Mouse (Mus musculus) cortical plate, adult 2 months (tissue): ENCODE results near the gene Strip2.

Experiments used
- CTCF ChIP-seq: fragments of 200-500 bp; IDR thresholded peaks from 2 replicates; pipeline ENCODE4 v1.5.1; 2011; ENCODE audit warnings: mild to moderate bottlenecking, control low read depth, low read length; ENCODE audit not compliant: insufficient read depth; ENCODE audit errors: extremely low read depth
- POLR2A ChIP-seq: fragments of 200-500 bp; IDR thresholded peaks from 2 replicates; pipeline ENCODE4 v1.6.1; 2011; ENCODE audit warnings: mild to moderate bottlenecking, low read length, control low read depth; ENCODE audit not compliant: insufficient read depth; ENCODE audit errors: extremely low read depth

DNA sequence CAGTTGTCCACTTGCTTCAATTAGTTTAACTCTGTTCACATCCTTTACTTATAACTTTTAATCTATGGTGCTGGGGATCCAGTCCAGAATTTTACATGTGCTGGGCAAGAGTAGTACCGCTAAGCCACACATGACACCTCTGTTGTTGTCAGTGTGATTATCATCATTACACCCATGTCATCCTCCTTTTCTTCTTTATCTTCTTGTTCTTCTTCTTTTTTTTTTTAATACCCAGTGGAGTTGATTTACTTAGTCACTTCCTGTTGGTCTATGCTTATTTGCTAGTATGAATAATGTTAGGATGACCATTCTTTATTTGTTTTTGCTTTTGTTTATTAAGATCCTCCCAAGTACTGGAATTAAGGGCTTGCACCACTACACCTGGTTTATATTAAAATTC, 15.4 kb upstream of the Strip2 start:
- TF ChIP-seq CTCF (no peak), POLR2A (no peak)
